Mouse (Mus musculus) right cerebral cortex, postnatal 10 days (tissue): ENCODE measurements around the gene Serpinf2.
A peak's percentile ranks its signal among the peaks of the same experiment; 100 is the strongest.

Experiments
- DNase-seq, 2 experiments: peaks; one replicate each; pipeline ENCODE4 v3.0.0; 2021; ENCODE audit warnings: low spot score in 2 of 2

The Serpinf2 gene

DNA sequence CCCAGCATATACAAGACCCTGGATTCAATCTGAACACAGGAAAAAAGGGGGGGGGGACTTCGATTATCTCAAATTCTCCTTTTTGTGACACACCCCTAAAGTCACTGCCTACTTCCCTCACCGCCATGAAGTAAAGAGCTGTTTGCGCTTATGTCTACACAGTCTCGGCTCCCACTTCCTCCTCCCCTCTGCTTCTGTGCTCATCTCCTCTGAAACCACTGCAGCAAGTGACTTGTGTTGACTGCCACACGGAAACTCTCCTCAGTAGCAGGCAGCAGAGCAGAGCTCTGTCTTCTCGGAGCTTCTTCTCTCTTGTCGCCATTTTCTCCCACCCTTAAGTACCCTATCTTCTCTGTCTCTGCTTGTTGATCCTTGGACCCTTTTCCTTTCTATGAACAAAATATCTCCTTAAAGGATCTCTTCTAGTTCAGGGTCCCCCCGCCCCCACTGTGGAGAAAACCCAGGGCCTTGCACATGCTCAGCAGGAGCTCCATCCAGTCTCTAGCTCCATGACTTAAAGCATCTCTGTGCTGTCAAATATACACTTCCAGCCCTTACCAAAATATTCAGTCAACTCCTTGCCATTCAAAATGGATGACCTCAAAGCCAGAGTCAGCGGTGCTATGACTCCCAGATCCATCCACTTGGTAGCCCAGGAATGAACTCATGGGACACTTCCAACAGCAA lies 10.2 kb downstream of the Serpinf2 start:
- DNase-seq: no peak

- no peak for DNase-seq
Measured at GRCm38 (mm10) chr11:75424459-75424858, 14.9 kb downstream of the Serpinf2 start.

DNA sequence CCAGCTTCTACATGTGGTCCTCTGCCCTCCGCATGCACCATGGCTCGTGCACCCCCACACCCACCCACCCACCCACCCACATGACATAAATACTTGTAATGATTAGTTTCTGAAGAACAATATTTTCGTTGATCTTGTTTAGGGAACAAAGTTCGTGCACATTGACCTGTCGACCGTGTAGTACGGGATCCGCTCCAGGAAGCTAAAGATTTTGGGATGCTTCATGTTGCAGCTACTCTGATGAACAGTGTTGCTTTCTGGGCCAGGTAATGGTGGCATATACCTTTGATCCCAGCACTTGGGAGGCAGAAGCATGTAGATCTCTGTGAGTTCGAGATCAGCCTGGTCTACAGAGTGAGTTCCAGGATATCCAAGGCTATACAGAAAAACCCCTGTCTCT lies 15.4 kb downstream of the Serpinf2 start:
- DNase-seq: no peak

GRCm38 (mm10) chr11:75423091-75423490 lies 16.3 kb downstream of the Serpinf2 start:
- DNase-seq: no peak

DNA sequence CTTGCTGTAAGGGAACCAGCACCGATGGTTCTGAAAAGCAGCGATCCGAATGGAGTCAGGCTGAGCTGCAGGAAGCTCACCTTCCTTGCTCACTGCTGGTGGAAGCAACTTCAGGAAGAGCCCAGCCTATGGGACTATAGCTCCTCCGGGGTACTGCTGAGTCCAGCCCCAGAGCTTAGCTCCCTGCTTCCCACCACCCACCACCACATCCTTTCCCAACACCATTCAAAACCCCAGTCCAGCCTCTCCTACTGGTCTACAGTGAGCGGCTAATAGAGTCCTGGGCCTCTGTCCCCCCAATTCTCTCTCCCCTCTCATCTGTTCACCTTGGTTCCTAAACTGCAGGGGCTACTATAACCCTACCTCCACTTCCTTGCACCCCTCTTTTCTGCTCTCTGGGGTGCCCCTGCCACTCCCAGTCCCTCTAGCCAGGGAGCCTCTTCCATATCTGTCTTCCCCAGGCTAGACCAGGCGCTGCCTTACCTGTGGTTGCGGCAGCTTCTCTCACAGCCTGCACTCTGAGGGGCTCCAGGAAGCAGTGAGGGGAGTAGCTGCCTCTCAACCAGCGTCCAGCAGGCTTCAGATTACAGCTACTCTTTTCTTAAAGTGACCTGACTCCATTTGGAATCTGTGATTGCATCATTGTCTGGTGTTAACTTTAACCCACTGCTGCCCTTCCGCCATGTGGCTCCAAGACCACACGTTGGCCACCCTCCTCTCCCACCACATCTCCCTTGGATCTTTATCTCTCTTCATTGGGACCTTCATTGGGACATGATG lies 17.2 kb downstream of the Serpinf2 start, which contains the start of gene Serpinf1:
TSS of gene Serpinf1 (minus strand) at position 689 of the 780 bp plus-strand sequence.
- DNase-seq: no peak

DNA sequence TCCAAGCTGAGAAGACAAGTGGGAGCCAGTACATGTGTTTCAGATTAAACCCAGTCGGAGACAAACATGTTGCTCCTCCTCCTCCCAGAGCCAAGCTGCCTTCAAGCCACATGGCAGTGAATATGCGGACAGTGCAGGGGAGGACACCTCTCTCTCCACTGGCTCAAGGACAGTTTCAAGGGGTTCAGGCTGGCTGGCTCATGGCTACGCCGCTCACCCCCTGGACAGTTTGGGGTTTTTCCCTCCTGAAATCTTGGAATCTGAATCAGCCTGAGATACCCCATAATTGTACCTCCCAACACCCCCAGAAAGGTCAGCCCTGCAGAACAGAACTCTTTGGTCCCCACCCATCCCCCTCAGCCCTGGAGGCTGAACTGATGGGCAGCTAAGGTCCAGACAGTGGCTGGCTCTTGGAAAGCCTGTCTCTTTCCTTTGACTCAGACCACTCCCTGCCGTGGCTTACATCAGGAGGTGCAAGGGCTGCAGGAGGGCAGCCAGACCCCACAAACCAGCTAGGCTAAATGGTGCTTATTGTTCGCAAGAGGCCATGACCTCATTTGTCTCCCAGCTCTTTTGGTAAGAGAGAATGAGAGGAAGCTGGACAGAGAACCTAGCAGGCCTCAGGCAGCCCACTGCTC lies 17.9 kb downstream of the Serpinf2 start:
- no peak for DNase-seq

DNA sequence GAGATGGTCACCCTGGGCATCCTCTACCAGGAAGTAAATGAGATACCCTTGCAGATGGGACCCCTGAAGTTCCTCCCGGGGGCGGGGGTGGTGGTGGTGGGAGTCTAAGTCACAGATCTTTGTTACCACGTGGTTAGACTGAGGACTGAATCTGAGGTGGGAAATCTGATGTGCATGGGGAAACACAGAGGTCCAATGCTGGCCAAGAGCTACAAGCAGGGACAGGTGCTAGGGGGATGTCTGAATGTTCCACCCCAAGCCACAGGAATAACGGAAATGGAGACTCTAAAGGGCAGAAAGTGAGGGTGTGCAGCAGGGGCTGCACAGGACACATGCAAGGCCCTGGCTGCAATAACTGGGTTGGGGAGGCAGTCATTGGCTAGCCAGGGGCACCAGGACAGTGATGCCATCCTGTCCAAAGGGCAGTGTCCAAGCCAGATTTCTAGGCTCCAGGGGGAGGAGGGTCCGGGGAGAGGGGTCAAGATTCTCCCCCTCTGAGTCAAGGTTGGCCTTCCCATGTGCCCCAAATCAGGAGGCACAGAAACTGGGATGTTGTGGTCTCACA lies 18.5 kb downstream of the Serpinf2 start:
- DNase-seq: no peak

DNA sequence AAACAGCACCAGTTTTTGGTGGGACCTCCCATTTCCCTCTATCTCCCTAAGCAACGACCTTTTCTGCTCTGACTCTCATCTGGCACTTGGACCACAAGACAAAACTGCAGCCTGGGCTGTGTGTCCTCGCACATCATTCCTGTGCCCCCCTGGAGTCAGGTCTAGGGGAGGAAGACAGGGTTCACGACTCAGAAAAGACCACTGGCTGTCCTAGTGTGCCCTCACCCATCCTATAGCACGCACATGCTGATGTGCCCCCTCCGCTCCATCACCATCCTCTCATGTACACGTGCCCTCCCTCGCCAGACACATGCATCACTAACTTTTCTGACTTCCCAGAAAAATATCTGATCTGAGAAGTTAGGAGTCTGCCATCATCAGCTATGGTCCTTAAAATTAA lies 19.4 kb downstream of the Serpinf2 start:
- no peak for DNase-seq

DNA sequence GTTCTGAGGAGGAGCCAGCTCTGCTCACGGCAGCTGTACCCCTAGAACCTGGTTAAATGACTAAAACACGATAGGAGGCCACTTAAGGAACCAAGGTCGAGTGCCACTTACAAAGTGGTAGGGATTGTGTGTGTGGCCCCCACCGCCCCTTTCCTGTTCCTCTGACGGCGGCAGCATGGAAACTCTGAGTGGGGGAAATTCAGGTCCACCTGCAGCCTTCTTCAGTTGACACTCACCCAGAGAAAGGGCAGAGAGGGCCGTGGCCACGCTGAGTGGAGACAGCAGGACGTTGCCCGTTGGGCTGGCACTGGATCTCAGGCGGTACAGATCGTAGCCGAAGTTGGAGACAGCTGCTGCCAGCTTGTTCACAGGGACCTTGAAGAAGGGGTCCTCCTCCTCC lies 23.4 kb downstream of the Serpinf2 start:
- DNase-seq: no peak

GRCm38 (mm10) chr11:75415096-75415495 lies 24.3 kb downstream of the Serpinf2 start:
- peak; percentile 52 to 60 for DNase-seq

DNA sequence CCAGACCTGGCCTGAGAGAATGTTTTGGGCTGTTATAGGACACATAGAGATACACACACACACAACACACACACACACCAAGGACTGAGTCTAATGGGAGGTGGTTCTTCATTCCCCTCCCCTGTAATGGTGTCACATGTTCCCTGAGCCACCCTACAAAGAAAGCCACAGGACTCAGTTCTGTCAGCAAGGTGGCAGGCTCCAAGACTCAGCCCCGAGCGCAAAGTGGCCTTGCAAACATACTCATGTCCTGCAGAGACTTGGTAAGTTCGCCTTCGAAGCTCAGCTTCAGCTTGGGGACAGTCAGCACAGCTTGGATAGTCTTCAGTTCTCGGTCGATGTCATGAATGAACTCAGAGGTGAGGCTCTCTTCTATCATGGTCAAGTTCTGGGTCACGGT lies 28.8 kb downstream of the Serpinf2 start:
- DNase-seq: no peak

- DNase-seq: no peak
Measured at GRCm38 (mm10) chr11:75409679-75410575, 29.5 kb downstream of the Serpinf2 start.

GRCm38 (mm10) chr11:75406865-75407264 lies 32.5 kb downstream of the Serpinf2 start:
- no peak for DNase-seq

DNA sequence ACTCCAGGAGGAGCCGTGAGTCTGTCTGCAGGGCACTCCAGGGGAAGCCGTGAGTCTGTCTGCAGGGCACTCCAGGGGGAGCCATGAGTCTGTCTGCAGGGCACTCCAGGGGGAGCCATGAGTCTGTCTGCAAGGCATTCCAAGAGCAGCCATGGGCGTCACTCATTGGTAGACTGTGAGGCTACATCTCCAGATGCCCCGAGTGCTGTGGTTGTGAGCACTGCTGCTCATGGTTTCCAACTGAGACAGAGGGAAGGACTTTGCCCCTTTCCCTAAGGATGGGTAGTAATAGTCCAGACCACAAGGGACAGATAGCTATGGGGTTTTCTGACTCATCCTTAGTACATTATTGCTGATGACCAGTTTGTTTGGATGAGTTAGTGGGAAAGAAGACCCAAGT lies 33.3 kb downstream of the Serpinf2 start:
- no peak for DNase-seq

DNA sequence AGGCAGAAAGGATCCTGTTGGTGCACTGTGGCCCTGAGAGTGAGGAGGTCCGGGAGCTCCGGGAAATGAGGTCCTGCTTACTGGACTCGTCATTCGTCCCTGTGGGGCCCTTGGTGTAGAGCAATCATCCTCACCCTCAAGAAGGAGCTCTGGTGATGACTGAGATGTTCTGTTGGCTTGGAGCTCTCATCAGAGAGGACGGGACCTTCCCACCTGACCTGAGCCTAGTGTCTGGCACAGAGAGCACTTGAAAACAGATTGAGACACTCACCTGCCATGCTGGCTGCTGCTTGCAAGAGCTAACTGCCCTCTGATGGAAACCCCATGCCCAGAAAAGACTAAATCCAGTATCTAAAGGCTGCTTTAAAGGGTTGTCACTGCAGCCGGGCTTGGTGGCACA lies 34.6 kb downstream of the Serpinf2 start:
- no peak for DNase-seq

- DNase-seq: no peak
Measured at GRCm38 (mm10) chr11:75403301-75404052, 35.9 kb downstream of the Serpinf2 start.

GRCm38 (mm10) chr11:75402271-75402690 lies 37.1 kb downstream of the Serpinf2 start:
- DNase-seq: peak; percentile 62 to 74

DNA sequence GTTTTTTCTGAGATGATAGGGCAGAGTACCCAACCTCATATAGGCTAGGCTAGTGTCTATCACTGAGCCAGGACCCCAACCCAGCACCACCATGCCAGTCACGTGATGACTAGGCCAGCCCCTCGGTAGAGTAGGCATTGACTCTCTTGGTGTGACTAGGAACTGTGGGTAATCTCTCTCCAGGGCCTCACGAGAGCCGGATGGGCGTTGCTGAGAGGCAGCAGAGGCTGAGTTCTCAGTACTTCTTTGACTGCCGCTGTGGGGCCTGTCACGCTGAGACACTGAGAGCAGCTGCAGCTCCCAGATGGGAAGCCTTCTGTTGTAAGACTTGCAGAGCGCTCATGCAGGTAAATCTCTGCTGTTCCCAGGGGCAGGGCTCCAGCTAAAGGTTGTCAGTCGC lies 39.3 kb downstream of the Serpinf2 start:
- DNase-seq: peak in 1 of 2 experiments; percentile 52

DNA sequence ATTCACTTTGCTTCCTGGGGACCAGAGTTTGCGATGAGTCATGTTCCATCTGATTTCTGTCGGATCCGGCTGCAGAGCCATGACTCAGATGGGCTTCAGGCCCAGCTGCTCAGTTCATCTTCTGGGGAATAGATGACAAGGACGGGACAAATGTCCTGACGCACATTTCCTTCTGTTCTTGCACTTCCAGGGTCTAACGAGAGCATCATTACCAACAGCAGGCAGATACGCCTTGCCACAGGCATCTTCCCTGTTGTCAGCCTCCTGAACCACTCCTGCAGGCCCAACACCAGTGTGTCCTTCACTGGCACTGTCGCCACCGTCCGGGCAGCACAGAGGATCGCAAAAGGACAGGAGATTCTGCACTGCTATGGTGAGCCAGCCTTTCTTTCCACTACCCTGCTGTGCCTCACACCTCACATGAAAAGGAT lies 40.0 kb downstream of the Serpinf2 start:
- no peak for DNase-seq

DNA sequence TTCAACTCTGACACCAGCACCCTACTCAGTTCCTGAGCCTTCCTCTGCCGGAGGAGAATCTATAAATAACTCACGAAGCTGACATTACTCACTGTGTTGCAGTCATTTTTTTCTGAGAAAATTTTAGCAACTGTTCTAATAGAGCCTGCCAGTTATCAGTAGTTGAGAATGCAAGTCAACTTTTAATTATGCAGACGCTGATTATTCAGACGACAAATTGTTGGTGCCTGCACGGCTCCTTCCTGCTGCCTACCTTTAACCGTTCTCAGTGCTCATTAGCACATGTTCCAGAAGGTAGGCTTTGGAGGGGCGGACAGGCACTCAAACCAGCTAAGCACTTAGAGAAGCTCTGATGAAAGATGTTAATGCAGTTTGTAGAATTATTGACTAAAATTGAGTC lies 41.9 kb downstream of the Serpinf2 start:
- no peak for DNase-seq

- DNase-seq: no peak
Measured at GRCm38 (mm10) chr11:75395611-75396010, 43.8 kb downstream of the Serpinf2 start.
